Mouse (Mus musculus) thymus, postnatal 25 days (tissue): ENCODE measurements around the gene Rplp1.

ENCODE experiments used
- DNase-seq: peaks from one replicate; pipeline ENCODE4 v3.0.0; 2022

The Rplp1 gene

GRCm38 (mm10) chr9:61911300-61912128 is 2.8 kb downstream of the Rplp1 start:
- DNase-seq: no peak

- no peak for DNase-seq
Observed at GRCm38 (mm10) chr9:61910526-61911256, 3.7 kb downstream of the Rplp1 start.

GRCm38 (mm10) chr9:61909633-61910032 is 4.7 kb downstream of the Rplp1 start:
- no peak for DNase-seq

- DNase-seq: no peak
Observed at GRCm38 (mm10) chr9:61908832-61909407, 5.4 kb downstream of the Rplp1 start.

- no peak for DNase-seq
Observed at GRCm38 (mm10) chr9:61908341-61908740, 6.0 kb downstream of the Rplp1 start.

GRCm38 (mm10) chr9:61907621-61908295 is 6.6 kb downstream of the Rplp1 start:
- DNase-seq: no peak

GRCm38 (mm10) chr9:61906912-61907311 is 7.4 kb downstream of the Rplp1 start:
- peak; percentile 66 for DNase-seq

- no peak for DNase-seq
Observed at GRCm38 (mm10) chr9:61905576-61905975, 8.8 kb downstream of the Rplp1 start.

- DNase-seq: no peak
Observed at GRCm38 (mm10) chr9:61904201-61904600, 10.1 kb downstream of the Rplp1 start.

GRCm38 (mm10) chr9:61902445-61902844 is 11.9 kb downstream of the Rplp1 start:
- DNase-seq: no peak

GRCm38 (mm10) chr9:61901574-61901973 is 12.8 kb downstream of the Rplp1 start:
- DNase-seq: no peak

GRCm38 (mm10) chr9:61899804-61900203 is 14.5 kb downstream of the Rplp1 start:
- peak; percentile 76 for DNase-seq

GRCm38 (mm10) chr9:61898401-61898800 is 15.9 kb downstream of the Rplp1 start:
- DNase-seq: peak; percentile 76

- no peak for DNase-seq
Observed at GRCm38 (mm10) chr9:61895014-61895413, 19.3 kb downstream of the Rplp1 start.

- DNase-seq: no peak
Observed at GRCm38 (mm10) chr9:61889855-61890254, 24.5 kb downstream of the Rplp1 start.

GRCm38 (mm10) chr9:61887661-61888379 is 26.5 kb downstream of the Rplp1 start:
- no peak for DNase-seq

- no peak for DNase-seq
Observed at GRCm38 (mm10) chr9:61885964-61886363, 28.4 kb downstream of the Rplp1 start.

- DNase-seq: no peak
Observed at GRCm38 (mm10) chr9:61884936-61885335, 29.4 kb downstream of the Rplp1 start.

- DNase-seq: no peak
Observed at GRCm38 (mm10) chr9:61884375-61884774, 30.0 kb downstream of the Rplp1 start.

- DNase-seq: no peak
Observed at GRCm38 (mm10) chr9:61882179-61882578, 32.2 kb downstream of the Rplp1 start.

GRCm38 (mm10) chr9:61878889-61879288 is 35.5 kb downstream of the Rplp1 start:
- peak; percentile 64 for DNase-seq

GRCm38 (mm10) chr9:61877373-61878112 is 36.8 kb downstream of the Rplp1 start:
- DNase-seq: no peak
